Mouse (Mus musculus) NIH3T3 (cell line): ENCODE results near the gene Mark3.
A peak's percentile ranks its signal among the peaks of the same experiment; 100 is the strongest.

Source experiments
- DNase-seq: peaks from one replicate; pipeline ENCODE4 v3.0.0-alpha.2; 2012; ENCODE audit warnings: low read depth

Gene Mark3

DNA sequence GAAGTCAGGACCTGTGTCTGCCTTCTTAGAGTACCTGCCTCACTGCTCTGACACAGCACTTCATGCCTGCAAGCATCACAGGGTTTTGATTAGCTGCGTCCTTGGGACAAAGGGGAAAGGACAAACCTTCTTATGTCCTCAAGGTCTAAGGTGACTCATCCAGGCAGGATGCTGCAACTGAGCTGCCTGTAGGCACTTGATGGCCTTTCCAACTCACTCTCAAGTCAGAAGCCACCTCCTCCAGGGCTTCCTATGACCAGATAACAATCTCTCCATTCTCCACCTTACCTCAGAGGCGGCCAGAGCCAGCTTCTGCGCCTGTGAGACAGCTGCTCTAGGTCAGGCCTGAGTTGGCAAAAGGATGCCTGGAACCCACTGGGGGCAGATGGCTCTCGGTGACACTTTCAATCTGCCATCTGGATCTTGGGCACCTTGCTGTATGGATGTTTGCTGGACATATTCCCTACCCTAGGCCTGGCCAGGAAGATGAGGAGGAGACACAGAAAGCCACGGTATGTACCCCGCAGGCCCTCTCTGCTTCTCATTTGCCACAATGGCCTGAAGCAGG lies 124.1 kb downstream of the Mark3 start:
- DNase-seq: no peak

GRCm38 (mm10) chr12:111699542-111699941 lies 125.2 kb downstream of the Mark3 start:
- DNase-seq: no peak

DNA sequence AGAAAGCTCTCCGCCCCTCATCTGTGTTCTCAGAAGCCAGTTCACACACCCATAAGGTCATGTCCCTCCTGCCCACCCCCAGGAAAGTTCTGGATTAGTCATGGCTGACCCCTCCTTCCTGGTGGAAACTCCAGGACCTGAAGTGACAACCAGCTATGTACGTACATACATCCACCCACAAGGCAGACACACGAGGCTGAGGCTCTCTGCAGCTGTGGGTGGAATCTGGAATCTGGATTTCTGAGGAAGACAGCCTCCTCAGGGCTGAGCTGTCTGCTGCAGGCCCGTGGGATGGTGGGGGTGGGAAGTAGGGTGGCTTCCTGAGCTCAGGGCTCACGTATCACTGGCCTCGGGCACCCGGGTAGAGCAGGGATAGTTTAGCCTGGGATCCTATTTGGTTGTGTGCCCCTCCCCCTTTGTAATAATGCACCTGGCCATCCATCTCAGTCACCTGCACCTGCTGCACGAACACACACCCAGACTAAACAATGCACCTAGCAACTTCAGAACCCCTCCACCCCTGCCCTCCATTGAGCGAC lies 126.7 kb downstream of the Mark3 start:
- peak; percentile 37 for DNase-seq

DNA sequence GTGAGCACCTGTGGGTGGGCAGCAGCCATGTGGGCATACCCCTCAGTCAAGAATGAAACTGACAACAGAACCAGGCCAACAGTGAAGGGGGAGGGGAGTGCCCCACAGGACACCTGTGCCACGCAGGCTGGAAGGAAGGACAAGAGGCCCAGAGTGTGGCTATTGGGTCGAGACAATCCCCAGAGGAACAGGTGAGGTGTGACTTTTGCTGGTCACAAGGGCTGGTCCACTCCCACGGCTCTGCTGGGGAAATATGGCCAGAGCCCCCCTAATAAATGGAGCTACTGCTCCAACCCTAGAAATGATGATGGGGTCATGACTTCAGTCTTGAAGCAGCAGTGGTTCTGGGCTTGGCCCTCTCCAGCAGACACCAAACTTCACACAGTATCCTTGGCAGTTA lies 129.0 kb downstream of the Mark3 start:
- no peak for DNase-seq

DNA sequence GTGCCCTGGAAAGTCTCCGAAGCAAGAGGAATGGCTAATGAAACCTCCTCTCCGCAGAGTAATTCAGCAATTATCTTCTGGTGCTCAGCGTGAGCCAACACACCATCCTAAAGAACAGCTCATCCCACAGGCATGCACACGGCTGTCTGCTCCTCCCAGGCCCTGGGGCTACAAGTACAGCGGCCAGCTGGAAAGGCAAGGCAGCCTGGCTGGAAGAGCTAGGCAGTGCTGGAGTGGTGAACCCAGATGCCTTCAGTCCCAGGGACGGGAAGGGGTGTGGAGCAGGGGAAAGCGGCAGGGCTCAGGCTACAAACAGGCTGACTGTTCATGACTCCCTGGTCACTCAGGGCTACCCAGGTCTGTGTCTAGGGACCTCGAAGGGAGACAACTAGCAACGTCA lies 130.3 kb downstream of the Mark3 start:
- DNase-seq: peak; percentile 97

DNA sequence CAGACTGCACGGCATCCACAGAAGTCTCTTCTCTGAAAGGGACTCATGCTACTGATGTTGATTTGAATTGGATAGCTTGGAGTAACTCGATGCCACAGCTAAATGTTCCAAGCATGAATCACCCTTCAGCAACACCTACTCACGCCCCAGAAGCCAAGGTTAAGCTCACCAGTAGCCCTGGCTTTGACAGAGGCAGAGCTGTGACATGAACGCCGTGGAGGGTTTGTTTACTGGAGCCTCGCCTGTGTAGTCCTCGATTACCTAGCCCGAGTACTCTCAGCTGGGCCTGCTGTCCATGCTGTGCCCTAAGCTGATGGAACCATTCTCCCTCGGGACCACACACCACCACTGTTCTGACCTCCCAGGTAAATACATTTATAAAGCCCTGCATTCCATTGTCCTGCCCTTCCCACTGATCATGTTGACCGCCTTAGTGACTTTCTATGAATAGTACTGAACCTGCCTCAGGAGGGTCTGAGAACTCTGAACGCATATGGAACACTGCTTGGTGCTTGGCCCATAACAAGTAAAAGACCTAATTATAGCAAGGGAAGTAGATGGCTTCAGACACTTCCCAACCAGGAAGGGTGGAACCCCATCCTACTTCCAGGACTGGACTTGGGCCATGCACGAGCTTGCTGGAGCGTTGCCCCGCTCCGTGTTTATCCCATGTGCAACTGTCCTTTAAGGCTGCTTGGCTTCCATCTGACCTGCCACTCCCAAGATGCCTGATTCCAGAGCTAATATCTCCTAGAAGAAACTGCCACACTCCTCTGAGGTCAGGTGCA lies 131.1 kb downstream of the Mark3 start:
- DNase-seq: peak; percentile 71
